ENCODE assay signal across 12 mouse cellular contexts in the genomic region with DNA sequence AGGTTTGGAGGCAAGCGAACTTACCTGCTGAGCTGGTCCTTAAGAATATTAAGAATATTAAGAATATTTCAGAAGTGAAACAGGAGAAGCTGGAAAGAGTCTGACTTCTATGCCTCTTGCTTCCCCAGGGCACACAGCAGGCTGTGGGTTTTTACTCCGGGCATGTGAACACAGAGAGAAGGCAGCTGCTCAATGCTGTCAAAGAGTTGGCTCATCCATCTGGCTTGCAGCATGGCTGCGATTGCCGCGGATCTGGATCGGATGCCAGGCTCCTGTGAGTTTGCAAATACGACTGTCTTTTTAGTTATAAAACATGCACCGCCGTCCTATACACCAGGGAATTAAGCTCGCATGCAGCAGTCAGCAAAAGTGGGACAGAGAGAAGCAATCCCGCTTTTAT. TPM values are rescaled to one million over a fixed set of nuclear protein-coding genes. Genes with fewer than 3 reads are reported as not detected.
A peak's percentile ranks its signal among the peaks of the same experiment; 100 is the strongest.
DNase-seq lines count a peak whose midpoint lies in the region; ATAC-seq and TF ChIP-seq lines count a peak whose summit lies in the region.
"Had no signal": no experiment of that assay in that cellular context is flagged by ENCODE, and none has a peak within 500 bp of the region (broad histone marks: within the 10 kb centered on the region; RNA-seq: fewer than 3 reads in every experiment).

No protein-coding gene starts in this region.

- ATAC-seq in lung, postnatal 0 days: peak; percentile 40; the same call in 1 of the 2 replicates
- no peak for ATAC-seq in stomach, postnatal 0 days (ENCODE audit: low FRiP score, low TSS enrichment)
- ATAC-seq: Patski had no signal

- no peaks in the 10 kb centered on the region for H3K4me1 ChIP-seq in lung, postnatal 0 days (ENCODE audit: insufficient read depth, low read depth, low read length)
- H3K4me1 ChIP-seq in stomach, postnatal 0 days (replicated peaks; ENCODE audit: control insufficient read depth, insufficient read depth): 0 out of 2 replicates have a peak, but pooled peaks cover 2% of the 10 kb centered on the region

- WGBS in lung, postnatal 0 days: 75% methylated on average over 11 of the region's 11 CpGs
- 79% methylated on average over 11 of the region's 11 CpGs for WGBS in stomach, postnatal 0 days

- no peak for TF ChIP-seq EP300 in lung, postnatal 0 days (IDR thresholded peaks at IDR 0.05)
- TF ChIP-seq EP300 in stomach, postnatal 0 days (optimal IDR thresholded peaks at IDR 0.05): no peak

- H3K4me2 ChIP-seq in lung, postnatal 0 days (replicated peaks; ENCODE audit: low read depth, low read length): no peak overlapping the region
- H3K4me2 ChIP-seq in stomach, postnatal 0 days (replicated peaks; ENCODE audit: low read depth): no peak overlapping the region

- no peak overlapping the region for H3K9ac ChIP-seq in lung, postnatal 0 days (replicated peaks; ENCODE audit: low read depth)
- no peak overlapping the region for H3K9ac ChIP-seq in stomach, postnatal 0 days (ENCODE audit: low read length)

- DNase-seq in cerebellum, postnatal 10 days: peak; percentile 82 to 85
- no peak for DNase-seq in cerebellum, adult 9-10 months
- DNase-seq in brain, adult 2 months (ENCODE audit: low read depth, low spot score): peak; percentile 84
- peak; percentile 80 to 88 for DNase-seq in layer of hippocampus, adult 2 months (ENCODE audit: low spot score in 2 of 2)
- no peak for DNase-seq in lung, postnatal 0 days (ENCODE audit: low spot score)
- DNase-seq in stomach, postnatal 0 days (ENCODE audit: low spot score): no peak
- DNase-seq in T-cell, adult 2 months (ENCODE audit: low spot score): no peak
- DNase-seq in ovary, postnatal 10 days (ENCODE audit: low spot score): no peak
- DNase-seq: cerebellum, adult 11-12 months had no signal

- no peak overlapping the region for H3K27ac ChIP-seq in layer of hippocampus, adult 2 months
- no peak overlapping the region for H3K27ac ChIP-seq in lung, postnatal 0 days (ENCODE audit: low read length)
- H3K27ac ChIP-seq in stomach, postnatal 0 days (replicated peaks): no peak overlapping the region

- no peak overlapping the region for H3K4me3 ChIP-seq in layer of hippocampus, adult 2 months
- no peak overlapping the region for H3K4me3 ChIP-seq in lung, postnatal 0 days (ENCODE audit: low read depth, low read length)
- H3K4me3 ChIP-seq in stomach, postnatal 0 days (ENCODE audit: low read depth, low read length): no peak overlapping the region

- no peak for TF ChIP-seq CTCF in layer of hippocampus, adult 2 months (conservative IDR thresholded peaks at IDR 0.05)
- no peak for TF ChIP-seq CTCF in lung, postnatal 0 days (IDR thresholded peaks at IDR 0.05)
- no peak for TF ChIP-seq CTCF in stomach, postnatal 0 days (IDR thresholded peaks at IDR 0.05; ENCODE audit: low read depth)

- H3K9me3 ChIP-seq in lung, postnatal 0 days (ENCODE audit: low read length): no peaks in the 10 kb centered on the region
- no peaks in the 10 kb centered on the region for H3K9me3 ChIP-seq in stomach, postnatal 0 days (ENCODE audit: control insufficient read depth, low read length)

- H3K27me3 ChIP-seq in lung, postnatal 0 days (replicated peaks; ENCODE audit: insufficient read depth, low read length): no peaks in the 10 kb centered on the region
- H3K27me3 ChIP-seq in stomach, postnatal 0 days (ENCODE audit: control insufficient read depth, insufficient read depth, low read length): no peaks in the 10 kb centered on the region
- H3K27me3 ChIP-seq: Patski had no signal

- H3K36me3 ChIP-seq in lung, postnatal 0 days (ENCODE audit: insufficient read depth, low read length): no peaks in the 10 kb centered on the region
- H3K36me3 ChIP-seq in stomach, postnatal 0 days (ENCODE audit: control insufficient read depth, insufficient read depth, low read length): no peaks in the 10 kb centered on the region

RNA-seq across cellular contexts. Expression of a gene that starts 31.1 kb away (rescaled TPM):
- not detected for total RNA-seq in layer of hippocampus, adult 2 months (2021)
- not detected in 2 replicates for polyA plus RNA-seq in lung, postnatal 0 days (2015; fragmentation: Nextera tagmentation; extraction: Ambion mirVana)
- polyA plus RNA-seq in stomach, postnatal 0 days (2015; fragmentation: Nextera tagmentation; extraction: Ambion mirVana): not detected in 2 replicates
- polyA plus RNA-seq: heart, embryonic 16.5 days; large intestine, adult 2 months; Patski had no signal

Comparison
In these comparisons a context has a peak if more than half of its experiments do, and no peak if none do; other contexts are left out.
1. DNase-seq: peak in cerebellum, postnatal 10 days (2 of 2), brain, adult 2 months (single experiment) and layer of hippocampus, adult 2 months (2 of 2); none in cerebellum, adult 9-10 months (single experiment), lung, postnatal 0 days (single experiment), stomach, postnatal 0 days (single experiment), T-cell, adult 2 months (single experiment) and ovary, postnatal 10 days (single experiment).